Mouse (Mus musculus) midbrain, embryonic 11.5 days (tissue): ENCODE data around the gene Zfp772. TPM values are rescaled to one million over a fixed set of nuclear protein-coding genes. Genes with fewer than 3 reads are reported as not detected.

Experiments
- polyA plus RNA-seq: library from polyadenylated mRNA; unstranded; fragments of >200 nt; fragmentation: Nextera tagmentation; extraction: Ambion mirVana; gene quantifications from 2 replicates; pipeline ENCODE4 v1.2.1, GENCODE M21; 2014

Zfp772 gene
- polyA plus RNA-seq, 1 experiment from 2014 or later, result 11.4 TPM

Other genes with a start within 250 kb of the Zfp772 start
- not detected in 2 replicates for gene Aurkc, start 214.7 kb downstream of the Zfp772 start, polyA plus RNA-seq
- gene Zfp954, start 88.5 kb downstream of the Zfp772 start, polyA plus RNA-seq, result 16.8 and 18.3 TPM in 2 replicates
- gene Zfp773, start 73.2 kb downstream of the Zfp772 start, polyA plus RNA-seq, result 8.1 and 8.8 TPM in 2 replicates
- 3.4 and 3.5 TPM in 2 replicates for gene Zfp418, start 38.7 kb downstream of the Zfp772 start, polyA plus RNA-seq
- gene Vmn2r29, start 37.3 kb upstream of the Zfp772 start, polyA plus RNA-seq, result 0.37 TPM in 1 of 2 replicates, not detected in the other
- gene Gm45844, start 68.3 kb upstream of the Zfp772 start, polyA plus RNA-seq, result 2.5 and 3.6 TPM in 2 replicates
- 56.7 and 57.0 TPM in 2 replicates for gene Clcn4, start 90.9 kb upstream of the Zfp772 start, polyA plus RNA-seq
- gene Vmn2r30, start 127.6 kb upstream of the Zfp772 start, polyA plus RNA-seq, result not detected in 2 replicates
- gene Gm45783, start 164.6 kb upstream of the Zfp772 start, polyA plus RNA-seq, result not detected in 2 replicates
- 0.01 TPM in 1 of 2 replicates, not detected in the other for gene Vmn2r31, start 189.7 kb upstream of the Zfp772 start, polyA plus RNA-seq